Mouse (Mus musculus) cerebellum, postnatal 10 days (tissue): ENCODE results near the gene Cd101.
A peak's percentile ranks its signal among the peaks of the same experiment; 100 is the strongest.

Experiments used
- DNase-seq, 2 experiments: peaks; one replicate each; pipeline ENCODE4 v3.0.0; 2021; ENCODE audit warnings: mixed read lengths in 2 of 2

Cd101 gene

GRCm38 (mm10) chr3:101037984-101038545 lies 8.7 kb upstream of the Cd101 start:
- DNase-seq, result no peak

- DNase-seq, result no peak
Observed at GRCm38 (mm10) chr3:101036001-101036400, 6.6 kb upstream of the Cd101 start.

GRCm38 (mm10) chr3:101034509-101034908 lies 5.2 kb upstream of the Cd101 start:
- no peak for DNase-seq

DNA sequence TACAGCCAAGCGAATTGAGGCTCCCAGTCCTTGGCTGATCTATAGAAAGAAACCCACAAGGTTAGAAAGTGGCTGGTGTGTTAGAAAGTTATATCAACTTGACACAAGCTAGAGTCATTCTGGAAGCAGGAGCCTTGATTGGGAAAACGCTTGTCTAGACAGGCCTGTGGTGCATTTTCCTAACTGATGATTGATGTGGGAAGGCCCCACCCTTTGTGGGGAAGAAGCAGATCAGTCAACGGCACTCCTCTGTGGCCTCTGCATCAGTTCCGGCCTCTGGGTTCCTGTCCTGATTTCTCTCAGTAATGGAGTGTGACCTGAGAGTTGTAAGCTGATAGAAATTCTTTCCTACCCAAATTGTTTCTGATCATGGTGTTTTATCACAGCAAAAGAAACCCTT lies 4.3 kb upstream of the Cd101 start:
- no peak for DNase-seq

DNA sequence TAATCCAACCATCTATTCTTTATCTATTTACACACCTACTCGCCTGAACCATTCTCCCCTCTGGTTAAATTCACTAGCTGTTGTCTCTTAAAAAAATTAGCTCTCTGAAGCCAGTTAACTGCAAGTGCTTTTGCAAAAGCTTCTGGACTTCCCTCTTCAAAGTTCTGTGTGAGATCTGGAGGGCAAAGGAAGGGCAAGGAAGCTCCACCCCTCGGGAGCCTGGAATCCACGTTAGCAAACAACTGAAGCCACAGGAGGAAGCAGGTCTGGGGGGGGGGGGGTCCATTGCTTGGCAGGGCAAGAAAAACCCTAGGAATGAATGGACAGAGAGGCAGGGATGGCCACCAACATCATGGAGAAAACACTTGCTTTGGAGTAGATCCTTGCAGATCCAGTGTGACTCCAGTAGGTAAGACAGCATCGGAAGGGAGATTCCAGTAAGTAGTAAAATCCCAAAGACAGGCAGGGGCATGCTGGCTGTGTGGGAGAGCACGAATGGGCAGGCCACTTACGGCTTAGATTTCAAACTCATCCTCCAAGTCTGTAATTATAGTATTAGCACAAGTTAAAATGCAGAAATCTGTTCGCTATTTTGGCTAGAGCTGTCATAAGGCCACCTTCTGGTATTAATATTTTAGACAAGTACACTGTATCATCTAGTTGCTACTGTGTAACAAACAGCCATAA lies 2.2 kb upstream of the Cd101 start:
- DNase-seq, result no peak

DNA sequence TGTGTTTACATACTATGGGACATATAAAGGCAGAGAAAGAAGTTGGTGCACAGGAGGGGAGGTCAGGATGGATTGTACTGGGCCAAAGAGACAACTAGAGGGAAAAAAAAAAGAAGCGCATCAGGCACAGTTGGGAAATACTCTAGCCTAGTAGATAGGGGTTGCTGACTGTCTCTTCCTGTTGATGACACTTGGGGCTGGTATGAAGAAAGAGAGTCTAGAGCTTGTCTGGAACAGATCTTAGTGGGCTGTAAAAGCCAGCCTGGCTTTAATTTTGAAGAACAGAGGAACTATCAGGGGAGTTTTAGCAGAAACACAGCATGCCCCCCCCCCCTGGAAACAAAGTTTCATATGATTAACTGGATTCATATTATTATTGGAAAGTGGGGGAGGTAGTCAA lies 1.3 kb upstream of the Cd101 start:
- DNase-seq, result no peak

DNA sequence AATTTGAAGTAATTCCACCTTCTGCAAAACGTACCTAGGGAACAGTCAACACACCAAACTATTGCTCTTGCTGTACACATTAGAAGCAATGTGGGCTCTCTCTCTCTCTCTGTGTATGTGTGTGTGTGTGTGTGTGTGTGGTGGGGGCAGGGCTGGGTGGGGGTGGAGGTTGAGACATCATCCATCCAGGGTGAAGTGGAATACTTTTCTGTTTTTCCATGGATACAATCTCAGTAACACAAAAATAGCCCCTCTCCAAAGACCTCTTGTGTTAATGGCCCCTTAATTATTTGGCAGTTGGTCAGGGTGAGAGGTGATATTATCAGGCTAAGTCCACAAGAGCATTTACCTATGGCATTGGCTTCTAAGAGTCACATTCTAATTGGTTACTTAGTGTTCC lies 2.6 kb downstream of the Cd101 start:
- no peak for DNase-seq

- no peak for DNase-seq
Observed at GRCm38 (mm10) chr3:101022967-101023366, 6.4 kb downstream of the Cd101 start.

- no peak for DNase-seq
Observed at GRCm38 (mm10) chr3:101021481-101022051, 7.8 kb downstream of the Cd101 start.

- DNase-seq, result no peak
Observed at GRCm38 (mm10) chr3:101021073-101021472, 8.3 kb downstream of the Cd101 start.

DNA sequence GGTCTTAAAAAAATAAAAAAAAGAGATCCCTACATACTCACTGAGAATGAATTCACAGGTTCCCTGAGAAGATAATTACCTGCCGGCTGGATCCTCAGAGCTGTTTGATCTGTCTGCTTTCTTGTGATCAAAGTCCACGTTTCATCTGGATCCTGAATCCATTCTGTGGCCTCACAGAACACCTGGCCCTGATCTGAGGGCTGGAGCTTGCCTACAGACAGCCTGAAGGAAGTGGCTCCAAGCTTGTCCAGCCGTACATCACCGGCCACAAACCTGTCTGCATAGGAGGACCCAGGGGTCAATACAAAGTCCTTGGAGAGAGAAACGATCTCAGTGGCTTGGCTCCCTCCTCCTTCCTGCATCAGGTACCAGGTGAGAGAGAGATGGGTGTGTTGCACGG lies 10.9 kb downstream of the Cd101 start:
- no peak for DNase-seq

DNA sequence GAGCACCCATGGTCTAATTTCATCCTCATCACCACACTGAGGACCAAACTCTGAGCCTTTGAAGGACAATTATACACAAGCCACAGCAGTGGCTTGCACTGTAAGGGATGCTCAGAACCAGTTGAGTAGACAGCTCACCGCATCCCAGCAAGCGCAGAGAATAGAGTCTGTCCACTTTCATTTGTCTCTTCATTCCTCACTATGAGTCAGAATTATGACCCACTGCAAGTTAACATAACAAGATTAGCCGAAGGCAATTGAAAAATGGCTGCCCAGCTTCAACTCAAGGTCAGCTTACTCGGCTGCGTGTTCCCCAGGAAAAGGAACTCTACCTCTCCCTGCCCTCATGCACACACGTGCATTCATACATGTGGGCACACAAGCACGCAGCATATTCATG lies 13.3 kb downstream of the Cd101 start:
- DNase-seq, result no peak

GRCm38 (mm10) chr3:101015254-101015653 lies 14.1 kb downstream of the Cd101 start:
- DNase-seq, result no peak

DNA sequence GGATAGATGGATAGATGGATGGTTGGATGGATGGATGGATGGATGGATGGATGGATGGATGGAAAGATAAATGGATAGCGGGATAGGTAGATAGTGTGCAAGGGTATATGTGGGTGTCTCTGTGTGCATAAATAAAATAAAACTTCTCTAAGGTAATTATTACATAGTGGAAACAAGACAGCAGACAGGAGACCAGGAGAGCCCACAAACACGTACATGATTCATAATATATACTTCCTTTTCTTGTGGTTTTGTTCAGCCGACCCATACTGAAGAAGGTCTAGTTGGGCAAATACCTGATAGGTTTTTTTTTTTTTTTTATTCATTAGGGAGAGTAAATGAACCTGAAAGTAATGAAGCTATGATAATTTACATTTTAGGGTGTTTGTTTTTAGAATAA lies 15.8 kb downstream of the Cd101 start:
- DNase-seq, result no peak

DNA sequence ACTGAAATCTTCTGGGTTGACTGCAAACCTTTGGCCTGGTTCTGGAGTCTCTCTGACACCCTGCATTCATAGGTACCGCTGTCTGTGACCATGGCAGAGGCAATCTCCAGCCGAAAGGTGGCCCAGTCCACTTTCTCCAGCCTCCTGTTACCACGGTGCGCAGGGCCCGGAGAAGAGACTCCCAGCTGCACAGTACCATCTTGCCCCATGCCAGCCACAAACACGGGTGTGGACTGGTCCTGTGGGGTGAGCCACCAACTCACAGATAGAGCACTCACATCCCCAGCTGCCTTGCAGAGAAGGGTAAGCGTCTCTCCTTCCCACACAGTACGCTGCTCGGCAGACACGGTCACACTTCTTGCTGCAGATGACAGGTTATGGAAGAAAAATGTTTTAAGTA lies 16.4 kb downstream of the Cd101 start:
- DNase-seq, result no peak

- DNase-seq, result no peak
Observed at GRCm38 (mm10) chr3:101012597-101012996, 16.8 kb downstream of the Cd101 start.

DNA sequence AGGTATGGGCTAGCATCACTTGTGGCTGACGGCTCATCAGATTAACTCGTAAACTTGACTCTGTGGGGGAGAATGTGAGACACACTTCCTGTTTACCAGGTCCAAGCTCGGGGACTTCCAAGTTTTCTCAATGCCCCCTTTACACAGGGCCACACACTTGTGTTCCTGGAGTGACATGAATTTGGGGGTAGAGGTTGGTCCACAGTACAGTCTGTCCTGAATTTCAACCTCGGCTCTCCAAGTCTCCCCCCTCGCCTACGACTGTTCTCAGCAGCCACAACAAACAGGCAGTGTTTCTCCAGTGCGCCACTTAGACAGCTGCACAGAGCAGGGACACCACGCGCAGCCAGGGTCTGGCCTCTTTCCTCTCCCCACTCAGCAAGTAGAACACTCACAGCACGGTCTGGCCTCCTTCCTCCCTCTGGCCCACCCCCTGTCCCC lies 17.2 kb downstream of the Cd101 start:
- peak in 1 of 2 experiments; percentile 46 for DNase-seq

GRCm38 (mm10) chr3:101011203-101011600 lies 18.2 kb downstream of the Cd101 start:
- DNase-seq, result no peak

GRCm38 (mm10) chr3:101010589-101011202 lies 18.7 kb downstream of the Cd101 start:
- no peak for DNase-seq

DNA sequence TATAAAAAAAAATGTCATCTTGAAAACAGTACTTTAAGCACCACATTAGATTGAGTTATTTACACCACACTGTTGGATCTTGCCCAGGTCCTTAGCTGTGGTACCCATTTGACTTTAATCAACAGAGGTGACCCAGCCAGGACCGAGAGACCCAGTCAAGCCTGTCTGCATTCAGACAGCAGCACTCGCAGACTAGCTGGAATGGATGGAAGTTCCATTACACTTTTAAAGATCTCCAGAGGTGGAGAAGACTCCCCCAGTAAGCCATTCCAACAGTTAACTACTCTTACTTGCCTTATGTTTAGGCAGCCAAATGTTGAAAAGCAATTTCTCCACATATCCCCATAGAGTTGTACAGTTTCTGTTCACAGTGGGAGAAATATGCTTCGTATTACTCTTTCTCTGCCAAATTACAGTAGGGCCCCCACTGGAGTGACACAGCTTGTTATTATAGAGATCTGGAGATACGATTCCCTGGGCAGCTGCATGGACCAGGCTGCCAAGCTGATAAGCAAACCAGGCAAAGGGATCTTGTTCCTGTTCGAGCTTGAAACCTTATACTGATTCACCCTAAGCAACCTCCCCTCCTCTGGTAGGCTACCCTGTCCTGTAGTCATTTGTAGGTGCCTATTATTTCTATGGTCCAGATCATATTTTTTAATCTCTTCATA lies 22.1 kb downstream of the Cd101 start:
- DNase-seq, result no peak

DNA sequence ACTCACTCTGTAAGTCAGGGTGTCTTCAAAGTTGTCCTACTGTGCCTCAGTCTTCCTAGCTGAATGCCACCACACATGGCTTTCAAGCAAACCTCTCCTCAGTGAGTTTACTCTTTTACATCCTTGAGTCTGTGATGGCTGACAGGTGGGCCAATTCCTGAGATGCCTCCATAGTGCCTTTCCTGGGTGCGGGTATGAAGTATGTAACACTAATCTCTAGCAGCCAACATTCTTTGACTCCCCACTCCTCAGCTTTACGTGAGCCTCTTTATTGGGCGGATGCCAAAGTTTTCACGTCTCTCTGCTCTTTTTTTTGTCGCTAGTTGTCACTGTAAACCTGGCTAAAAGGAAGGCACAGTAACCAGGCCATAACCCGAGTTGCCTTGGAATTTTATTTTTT lies 24.0 kb downstream of the Cd101 start:
- no peak for DNase-seq

- no peak for DNase-seq
Observed at GRCm38 (mm10) chr3:101003575-101004356, 25.6 kb downstream of the Cd101 start.

GRCm38 (mm10) chr3:100999732-101000131 lies 29.6 kb downstream of the Cd101 start:
- DNase-seq, result no peak
